Mouse (Mus musculus): ENCODE results near the gene Eif1ad.
"Not testable (repeated sequence)": the region's sequence is repeated elsewhere in the genome, so short reads cannot be mapped to it uniquely, and the experiment has no call there.

The Eif1ad gene

GRCm38 (mm10) chr19:5366175-5367052, at the start of gene Eif1ad:
Eif1ad (plus strand) TSS chr19:5366741.
- peak; percentile 99 for DNase-seq (ENCODE audit: low read depth)

- peak; percentile 67 for DNase-seq (ENCODE audit: low read depth)
These were observed 42.7 kb upstream of the Eif1ad start for GRCm38 (mm10) chr19:5323801-5324200.

GRCm38 (mm10) chr19:5327970-5328369, 38.6 kb upstream of the Eif1ad start:
- no peak for DNase-seq (ENCODE audit: low read depth)

- DNase-seq (ENCODE audit: low read depth) = no peak
These were observed 31.8 kb upstream of the Eif1ad start for GRCm38 (mm10) chr19:5334741-5335140.

- no peak for DNase-seq (ENCODE audit: low read depth)
These were observed 31.1 kb upstream of the Eif1ad start, which contains the start of gene Catsper1 for GRCm38 (mm10) chr19:5335441-5335840. Catsper1 (plus strand) TSS chr19:5335741.

GRCm38 (mm10) chr19:5337975-5338374, 28.6 kb upstream of the Eif1ad start:
- DNase-seq (ENCODE audit: low read depth) = peak; percentile 88

GRCm38 (mm10) chr19:5341360-5341759, 25.2 kb upstream of the Eif1ad start:
- DNase-seq (ENCODE audit: low read depth) = no peak

- no peak for DNase-seq (ENCODE audit: low read depth)
These were observed 21.0 kb upstream of the Eif1ad start for GRCm38 (mm10) chr19:5345297-5346131.

- no peak for DNase-seq (ENCODE audit: low read depth)
These were observed 18.5 kb upstream of the Eif1ad start for GRCm38 (mm10) chr19:5348064-5348463.

GRCm38 (mm10) chr19:5348526-5349501, 17.7 kb upstream of the Eif1ad start:
- peak; percentile 74 for DNase-seq (ENCODE audit: low read depth)

- DNase-seq (ENCODE audit: low read depth) = not testable (repeated sequence)
These were observed 17.1 kb upstream of the Eif1ad start, which contains the start of gene Cst6 for GRCm38 (mm10) chr19:5349502-5349873. Cst6 (minus strand) TSS chr19:5349574.

GRCm38 (mm10) chr19:5353609-5354008, 12.9 kb upstream of the Eif1ad start:
- DNase-seq (ENCODE audit: low read depth) = no peak

- no peak for DNase-seq (ENCODE audit: low read depth)
These were observed 10.5 kb upstream of the Eif1ad start for GRCm38 (mm10) chr19:5356080-5356479.

GRCm38 (mm10) chr19:5362186-5362585, 4.4 kb upstream of the Eif1ad start:
- DNase-seq (ENCODE audit: low read depth) = no peak

GRCm38 (mm10) chr19:5364124-5364523, 2.4 kb upstream of the Eif1ad start:
- no peak for DNase-seq (ENCODE audit: low read depth)

GRCm38 (mm10) chr19:5365751-5366150, 790 bp upstream of the Eif1ad start:
- DNase-seq (ENCODE audit: low read depth) = no peak

GRCm38 (mm10) chr19:5367053-5367359, 465 bp downstream of the Eif1ad start, which contains the start of gene Banf1:
Banf1 (minus strand) TSS chr19:5367168.
- no peak for DNase-seq (ENCODE audit: low read depth)

- peak; percentile 59 for DNase-seq (ENCODE audit: low read depth)
These were observed 914 bp downstream of the Eif1ad start for GRCm38 (mm10) chr19:5367455-5367854.

GRCm38 (mm10) chr19:5370932-5371331, 4.4 kb downstream of the Eif1ad start:
- DNase-seq (ENCODE audit: low read depth) = no peak

GRCm38 (mm10) chr19:5372724-5373123, 6.2 kb downstream of the Eif1ad start:
- no peak for DNase-seq (ENCODE audit: low read depth)

- DNase-seq (ENCODE audit: low read depth) = no peak
These were observed 7.6 kb downstream of the Eif1ad start for GRCm38 (mm10) chr19:5374177-5374576.

GRCm38 (mm10) chr19:5374748-5375147, 8.2 kb downstream of the Eif1ad start:
- no peak for DNase-seq (ENCODE audit: low read depth)

Data from naive thymus-derived CD4-positive, alpha-beta T cell, adult 2 months (primary cell).